Mouse (Mus musculus): ENCODE results near the gene Fzd7.

DNA sequence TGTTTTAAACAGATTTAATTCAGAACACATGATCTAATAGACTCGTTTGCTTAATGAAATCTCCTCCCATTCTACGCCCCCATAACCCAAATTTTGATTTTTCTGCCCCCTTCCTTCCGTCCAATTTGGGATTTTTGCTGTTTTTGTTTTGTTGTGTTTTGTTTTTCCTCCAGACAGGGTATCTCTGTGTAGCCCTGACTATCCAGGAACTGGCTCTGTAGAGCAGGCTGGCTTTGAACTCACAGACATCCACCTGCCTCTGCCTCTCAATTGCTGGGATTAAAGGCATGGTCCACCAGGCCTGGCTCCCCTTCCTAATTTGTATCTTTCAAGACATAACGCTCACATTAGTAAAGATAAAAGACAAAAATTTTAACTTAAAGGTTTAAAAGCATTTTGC lies 3.6 kb downstream of the Fzd7 start:
- TF ChIP-seq POLR2A (IDR thresholded peaks at IDR 0.05; ENCODE audit: low read depth, low read length) (no peak), CTCF (conservative IDR thresholded peaks at IDR 0.05; ENCODE audit: insufficient read depth, insufficient read length, low read depth, low read length) (no peak)
